Comparison of ENCODE assay signal across 25 mouse cellular contexts in the genomic region with DNA sequence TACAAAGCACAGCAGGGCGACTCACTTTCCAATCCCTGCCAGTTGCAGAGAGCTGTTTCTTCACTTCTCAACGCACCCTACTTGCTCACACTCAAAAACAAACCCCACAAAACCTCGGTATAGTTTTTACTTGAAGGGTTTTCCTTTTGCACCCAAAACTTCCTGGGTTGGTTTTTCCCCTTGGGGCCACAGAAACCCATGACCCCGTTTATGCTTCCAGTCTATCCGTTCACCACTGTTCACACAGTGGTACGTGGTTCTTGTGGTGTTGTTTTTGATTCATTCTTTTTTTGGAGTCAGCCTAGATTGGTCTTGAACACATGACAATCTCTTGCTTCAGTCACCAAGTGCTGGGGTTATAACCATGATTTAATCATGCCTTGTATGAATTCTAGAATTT.
"Had no signal": no experiment of that assay in that cellular context is flagged by ENCODE, and none has a peak within 500 bp of the region (broad histone marks: within the 10 kb centered on the region; RNA-seq: fewer than 3 reads in every experiment).

No protein-coding gene starts in this region.

- H3K9me3 ChIP-seq: heart, embryonic 13.5 days; heart, embryonic 15.5 days; hindbrain, embryonic 10.5 days; hindbrain, embryonic 12.5 days; kidney, embryonic 15.5 days; limb, embryonic 13.5 days; limb, embryonic 15.5 days; liver, embryonic 13.5 days had no signal

- H3K27me3 ChIP-seq: heart, embryonic 13.5 days; heart, embryonic 15.5 days; hindbrain, embryonic 12.5 days; kidney, embryonic 15.5 days; limb, embryonic 13.5 days; limb, embryonic 15.5 days; liver, embryonic 13.5 days had no signal

- H3K9ac ChIP-seq: heart, embryonic 15.5 days; hindbrain, embryonic 14.5 days; kidney, embryonic 15.5 days; limb, embryonic 15.5 days; liver, embryonic 13.5 days had no signal

- DNase-seq: gastrocnemius, postnatal 14 days; gastrocnemius, postnatal 36 days; heart, adult 11 months; heart, adult 2 months; heart, postnatal 14 days; heart, postnatal 4 days; kidney, adult 11 months; kidney, adult 2 months; kidney, adult 9 months; kidney, postnatal 14 days; kidney, postnatal 36 days; layer of hippocampus, adult 9-11 months; liver, embryonic 13.5 days had no signal

- ATAC-seq: hindbrain, embryonic 16.5 days; intestine, embryonic 16.5 days had no signal

- H3K4me2 ChIP-seq: heart, embryonic 15.5 days had no signal

- H3K27ac ChIP-seq: heart, adult 2 months; heart, embryonic 13.5 days; heart, embryonic 15.5 days; hindbrain, embryonic 10.5 days; hindbrain, embryonic 12.5 days; hindbrain, embryonic 14.5 days; kidney, embryonic 15.5 days; kidney, postnatal 0 days; left cerebral cortex, adult 2 months; limb, embryonic 13.5 days; limb, embryonic 15.5 days; liver, embryonic 13.5 days had no signal

- H3K4me3 ChIP-seq: heart, adult 2 months; heart, embryonic 15.5 days; hindbrain, embryonic 12.5 days; kidney, embryonic 15.5 days; left cerebral cortex, adult 2 months; limb, embryonic 15.5 days; liver, embryonic 13.5 days had no signal

- H3K36me3 ChIP-seq: heart, embryonic 15.5 days; hindbrain, embryonic 12.5 days; kidney, embryonic 15.5 days; limb, embryonic 15.5 days had no signal
